Mouse (Mus musculus) layer of hippocampus, adult 11-12 months (tissue): ENCODE data around the gene Gm20867.
"Not testable (repeated sequence)": the region's sequence is repeated elsewhere in the genome, so short reads cannot be mapped to it uniquely, and the experiment has no call there.

Experiments used
- DNase-seq: peaks from one replicate; pipeline ENCODE4 v3.0.0; 2022; ENCODE audit warnings: low spot score

The Gm20867 gene

DNA sequence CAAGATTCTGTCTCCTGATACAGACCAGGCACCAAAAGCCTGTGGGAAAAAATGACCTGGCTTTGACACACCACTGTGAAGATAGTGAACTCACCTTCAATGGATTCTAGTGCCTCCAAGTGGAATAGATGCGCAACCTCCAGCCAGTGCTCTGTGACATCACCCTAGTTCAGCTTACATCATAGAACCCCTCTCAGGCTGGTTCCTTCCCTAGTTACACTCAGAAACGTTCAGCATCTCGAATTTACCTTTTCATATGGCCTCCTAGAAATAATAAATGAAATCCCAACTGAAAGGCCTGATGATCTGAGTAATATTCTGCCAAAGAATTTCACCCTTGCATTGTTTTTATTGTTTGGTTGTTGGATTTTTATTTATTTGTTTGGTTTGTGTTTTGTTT is at the start of gene Gm20867:
Gm20867 (minus strand) TSS at position 101 of the 400 bp plus-strand sequence.
- DNase-seq = not testable (repeated sequence)
